Mouse (Mus musculus) G1E (cell line): ENCODE results near the gene Cradd. TPM values are rescaled to one million over a fixed set of nuclear protein-coding genes. Genes with fewer than 3 reads are reported as not detected.

Experiments
- ATAC-seq: 2 replicates; pipeline ENCODE4 v1.8.0; 2016; ENCODE audit warnings: mild to moderate bottlenecking; ENCODE audit not compliant: insufficient number of reproducible peaks, poor library complexity, low FRiP score, severe bottlenecking; ENCODE audit errors: extremely low read depth
- DNase-seq: peaks from one replicate; pipeline ENCODE4 v3.0.0; 2012; ENCODE audit warnings: low spot score
- H3K27me3 ChIP-seq: 2 replicates; pipeline ENCODE4 v1.6.1; 2012; ENCODE audit warnings: mild to moderate bottlenecking, low read length, inconsistent platforms; ENCODE audit not compliant: insufficient read depth
- H3K36me3 ChIP-seq: replicated peaks from 2 replicates; pipeline ENCODE3; 2012; ENCODE audit warnings: mild to moderate bottlenecking, inconsistent platforms
- H3K4me1 ChIP-seq: 2 replicates; pipeline ENCODE4 v1.6.1; 2012; ENCODE audit warnings: low read depth, low read length, inconsistent platforms, mixed read lengths; ENCODE audit not compliant: insufficient read depth
- H3K4me3 ChIP-seq: 2 replicates; pipeline ENCODE4 v1.5.1; 2012; ENCODE audit warnings: low read depth, mild to moderate bottlenecking, inconsistent platforms, low read length, moderate library complexity, mixed read lengths
- H3K9me3 ChIP-seq: replicated peaks from 2 replicates; pipeline ENCODE4 v1.6.1; 2012; ENCODE audit warnings: inconsistent platforms
- CTCF ChIP-seq: IDR thresholded peaks from 2 replicates; pipeline ENCODE4 v1.5.1; 2012; ENCODE audit warnings: low read depth, low read length, inconsistent platforms, mixed read lengths
- GATA1 ChIP-seq: IDR thresholded peaks from 2 replicates; pipeline ENCODE4 v1.6.1; 2012; ENCODE audit warnings: borderline replicate concordance, low read length, inconsistent platforms, mixed read lengths
- GATA2 ChIP-seq: IDR thresholded peaks from 2 replicates; pipeline ENCODE4 v1.6.1; 2012; ENCODE audit warnings: low read depth, low read length, inconsistent platforms, borderline replicate concordance
- POLR2AphosphoS5 ChIP-seq: IDR thresholded peaks from 2 replicates; pipeline ENCODE4 v1.6.1; 2012; ENCODE audit warnings: low read depth, low read length, inconsistent platforms; ENCODE audit not compliant: insufficient replicate concordance
- TAL1 ChIP-seq: conservative IDR thresholded peaks from 2 replicates; pipeline ENCODE4 v1.6.1; 2012; ENCODE audit warnings: low read depth, low read length, inconsistent platforms, mixed read lengths
- polyA plus RNA-seq: library from polyadenylated mRNA; stranded (reverse); fragments of >175 nt; gene quantifications from 2 replicates; pipeline ENCODE4 v1.2.3, GENCODE M21; 2012
- total RNA-seq, 2 experiments: library from RNA; stranded (forward) in 1 of 2; stranded (reverse) in 1 of 2; fragments of 200-1000 nt in 1 of 2; fragments of >200 nt in 1 of 2; fragmentation: Nextera tagmentation in 1 of 2; gene quantifications; 2 replicates each; pipeline ENCODE4 v1.2.3; 2014 to 2017

Gene Cradd
- total and polyA plus RNA-seq, 3 experiments, result 9.0 to 81.4 (median 22.5) TPM

GRCm38 (mm10) chr10:95275488-95275887 lies 48.4 kb downstream of the Cradd start:
- no peak for ATAC-seq
- peaks cover 38% of the 10 kb centered on the region for H3K4me1 ChIP-seq
- peaks cover 29% of the 10 kb centered on the region for H3K36me3 ChIP-seq
- TF ChIP-seq POLR2AphosphoS5 (no peak), GATA1 (no peak), CTCF (no peak)
- H3K9me3 ChIP-seq, result peaks cover 7% of the 10 kb centered on the region
- H3K4me3 ChIP-seq, result no peak overlapping the region
- H3K27me3 ChIP-seq, result peaks cover 4% of the 10 kb centered on the region; the same call in 1 of the 2 replicates
- no peak for DNase-seq

- Histone ChIP-seq H3K4me1 (peaks cover 44% of the 10 kb centered on the region), H3K36me3 (peaks cover 36% of the 10 kb centered on the region), H3K9me3 (peaks cover 7% of the 10 kb centered on the region), H3K27me3 (peaks cover 2% of the 10 kb centered on the region; the same call in 1 of the 2 replicates), H3K4me3 (no peak overlapping the region)
- TF ChIP-seq TAL1 (no peak), CTCF (no peak), GATA2 (no peak), GATA1 (no peak), POLR2AphosphoS5 (no peak)
- DNase-seq, result no peak
- ATAC-seq, result no peak
These were observed 50.7 kb downstream of the Cradd start for GRCm38 (mm10) chr10:95273226-95273625.

DNA sequence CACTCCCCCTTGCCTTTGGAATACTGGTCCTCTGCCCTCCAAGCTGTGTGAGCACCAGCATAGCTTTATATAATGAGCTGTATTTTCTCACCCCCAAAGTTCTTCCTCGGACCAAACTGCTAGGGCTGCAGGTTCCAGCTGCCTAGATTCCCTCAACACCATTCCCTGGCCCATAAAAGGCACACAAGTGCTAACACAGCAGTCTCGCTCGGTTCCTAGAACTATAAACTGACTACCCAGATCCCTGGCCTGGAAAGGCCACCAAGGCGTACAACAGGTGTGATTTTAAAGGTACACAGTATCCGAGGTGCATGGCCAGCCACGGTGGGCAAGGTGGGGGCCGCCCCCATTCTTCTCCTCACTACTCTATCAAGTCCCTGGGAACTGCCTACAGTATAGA lies 54.8 kb downstream of the Cradd start:
- ATAC-seq (no peak), DNase-seq (no peak)
- Histone ChIP-seq H3K36me3 (peaks cover 25% of the 10 kb centered on the region), H3K27me3 (peaks cover 2% of the 10 kb centered on the region; the same call in 1 of the 2 replicates), H3K4me1 (peaks cover 60% of the 10 kb centered on the region), H3K9me3 (peaks cover 7% of the 10 kb centered on the region), H3K4me3 (no peak overlapping the region)
- TF ChIP-seq CTCF, result no peak
- no peak for TF ChIP-seq TAL1
- no peak for TF ChIP-seq GATA2
- TF ChIP-seq GATA1, result no peak
- no peak for TF ChIP-seq POLR2AphosphoS5

- H3K36me3 ChIP-seq, result peaks cover 24% of the 10 kb centered on the region
- TF ChIP-seq GATA1, result no peak
- no peak overlapping the region; the same call in 1 of the 2 replicates for H3K4me3 ChIP-seq
- H3K27me3 ChIP-seq, result peaks cover 2% of the 10 kb centered on the region; the same call in 1 of the 2 replicates
- peaks cover 7% of the 10 kb centered on the region for H3K9me3 ChIP-seq
- DNase-seq (no peak), ATAC-seq (no peak)
- peaks cover 57% of the 10 kb centered on the region for H3K4me1 ChIP-seq
These were observed 55.6 kb downstream of the Cradd start for GRCm38 (mm10) chr10:95268366-95268765.

DNA sequence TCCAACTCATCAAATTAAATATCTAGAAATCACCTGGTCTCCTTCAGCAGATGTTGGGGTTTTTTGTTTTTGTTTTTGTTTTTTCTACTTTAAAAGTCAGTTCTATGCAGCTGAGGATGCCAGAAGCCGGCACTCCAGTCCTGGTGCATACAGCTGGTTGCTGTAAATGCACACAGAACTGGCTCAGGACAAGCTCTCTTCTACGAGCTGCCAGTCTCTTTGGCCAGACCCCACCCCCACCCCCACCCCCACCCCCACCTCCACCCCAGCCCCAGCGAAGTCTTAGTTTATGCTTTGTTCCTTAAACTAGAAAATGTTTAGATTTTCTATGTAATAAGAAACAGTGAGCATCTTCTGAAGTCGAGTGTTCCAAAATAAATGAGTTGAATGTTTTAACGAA lies 57.0 kb downstream of the Cradd start:
- Histone ChIP-seq H3K27me3 (no peaks in the 10 kb centered on the region; the same call in 1 of the 2 replicates), H3K9me3 (peaks cover under 1% of the 10 kb centered on the region), H3K4me3 (no peak overlapping the region), H3K4me1 (peaks cover 64% of the 10 kb centered on the region), H3K36me3 (peaks cover 14% of the 10 kb centered on the region)
- no peak for ATAC-seq
- DNase-seq, result no peak
- no peak for TF ChIP-seq POLR2AphosphoS5
- TF ChIP-seq TAL1, result no peak
- TF ChIP-seq CTCF, result no peak
- no peak for TF ChIP-seq GATA2
- no peak for TF ChIP-seq GATA1

- peaks cover 14% of the 10 kb centered on the region for H3K36me3 ChIP-seq
- ATAC-seq, result no peak
- no peaks in the 10 kb centered on the region for H3K9me3 ChIP-seq
- peaks cover 68% of the 10 kb centered on the region for H3K4me1 ChIP-seq
- no peak for DNase-seq
- H3K4me3 ChIP-seq, result no peak overlapping the region; the same call in 1 of the 2 replicates
- no peaks in the 10 kb centered on the region; the same call in 1 of the 2 replicates for H3K27me3 ChIP-seq
- TF ChIP-seq CTCF, result no peak
These were observed 57.7 kb downstream of the Cradd start for GRCm38 (mm10) chr10:95266041-95266762.
